Mouse (Mus musculus) thymus, adult 2 months (tissue): Measurements from ENCODE around the gene Rad23a. TPM values are rescaled to one million over a fixed set of nuclear protein-coding genes. Genes with fewer than 3 reads are reported as not detected.
"Not testable (repeated sequence)": the region's sequence is repeated elsewhere in the genome, so short reads cannot be mapped to it uniquely, and the experiment has no call there.

Experiments used
- DNase-seq: peaks from one replicate; pipeline ENCODE4 v3.0.0; 2021
- H3K27ac ChIP-seq: fragments of 200-500 bp; 2 replicates; pipeline ENCODE4 v1.5.1; 2012; ENCODE audit warnings: low read length, control low read depth; ENCODE audit not compliant: control insufficient read depth, insufficient read depth
- H3K27me3 ChIP-seq: fragments of 200-500 bp; 2 replicates; pipeline ENCODE4 v1.6.1; 2012; ENCODE audit warnings: mild to moderate bottlenecking, low read length, moderate library complexity, mixed read lengths; ENCODE audit not compliant: control insufficient read depth, insufficient read depth
- H3K36me3 ChIP-seq: fragments of 200-500 bp; 2 replicates; pipeline ENCODE4 v1.6.1; 2012; ENCODE audit warnings: mild to moderate bottlenecking, low read length, moderate library complexity; ENCODE audit not compliant: control insufficient read depth, insufficient read depth
- H3K4me1 ChIP-seq: fragments of 200-500 bp; replicated peaks from 2 replicates; pipeline ENCODE4 v1.6.1; 2012; ENCODE audit warnings: low read length; ENCODE audit not compliant: control insufficient read depth, insufficient read depth
- H3K4me3 ChIP-seq: fragments of 200-500 bp; 2 replicates; pipeline ENCODE4 v1.5.1; 2012; ENCODE audit warnings: mild to moderate bottlenecking, low read length, control low read depth, moderate library complexity; ENCODE audit not compliant: control insufficient read depth, insufficient read depth
- CTCF ChIP-seq: fragments of 200-500 bp; IDR thresholded peaks from 2 replicates; pipeline ENCODE4 v1.5.1; 2012; ENCODE audit warnings: mild to moderate bottlenecking, control low read depth, low read length, moderate library complexity, borderline replicate concordance; ENCODE audit not compliant: control insufficient read depth, poor library complexity, insufficient read depth; ENCODE audit errors: extremely low read depth
- POLR2A ChIP-seq: fragments of 200-500 bp; IDR thresholded peaks from 2 replicates; pipeline ENCODE4 v1.6.1; 2012; ENCODE audit warnings: mild to moderate bottlenecking, low read length, control low read depth, moderate library complexity; ENCODE audit not compliant: control insufficient read depth, poor library complexity, insufficient read depth; ENCODE audit errors: extremely low read depth
- WGBS: fragments of 180-500 bp; shearing (Covaris S2); methylation state at CpG from one replicate; pipeline ENCODE4 v1.1.7; 2018; 5-methylcytosine and 5-hydroxymethylcytosine counted together
- polyA plus RNA-seq: library from polyadenylated mRNA; depleted of rRNA; stranded (reverse); fragments of >200 nt; gene quantifications from 2 replicates; pipeline ENCODE4 v1.2.3, GENCODE M21; 2012

Gene Rad23a
- polyA plus RNA-seq, 1 experiment: 109 TPM

DNA sequence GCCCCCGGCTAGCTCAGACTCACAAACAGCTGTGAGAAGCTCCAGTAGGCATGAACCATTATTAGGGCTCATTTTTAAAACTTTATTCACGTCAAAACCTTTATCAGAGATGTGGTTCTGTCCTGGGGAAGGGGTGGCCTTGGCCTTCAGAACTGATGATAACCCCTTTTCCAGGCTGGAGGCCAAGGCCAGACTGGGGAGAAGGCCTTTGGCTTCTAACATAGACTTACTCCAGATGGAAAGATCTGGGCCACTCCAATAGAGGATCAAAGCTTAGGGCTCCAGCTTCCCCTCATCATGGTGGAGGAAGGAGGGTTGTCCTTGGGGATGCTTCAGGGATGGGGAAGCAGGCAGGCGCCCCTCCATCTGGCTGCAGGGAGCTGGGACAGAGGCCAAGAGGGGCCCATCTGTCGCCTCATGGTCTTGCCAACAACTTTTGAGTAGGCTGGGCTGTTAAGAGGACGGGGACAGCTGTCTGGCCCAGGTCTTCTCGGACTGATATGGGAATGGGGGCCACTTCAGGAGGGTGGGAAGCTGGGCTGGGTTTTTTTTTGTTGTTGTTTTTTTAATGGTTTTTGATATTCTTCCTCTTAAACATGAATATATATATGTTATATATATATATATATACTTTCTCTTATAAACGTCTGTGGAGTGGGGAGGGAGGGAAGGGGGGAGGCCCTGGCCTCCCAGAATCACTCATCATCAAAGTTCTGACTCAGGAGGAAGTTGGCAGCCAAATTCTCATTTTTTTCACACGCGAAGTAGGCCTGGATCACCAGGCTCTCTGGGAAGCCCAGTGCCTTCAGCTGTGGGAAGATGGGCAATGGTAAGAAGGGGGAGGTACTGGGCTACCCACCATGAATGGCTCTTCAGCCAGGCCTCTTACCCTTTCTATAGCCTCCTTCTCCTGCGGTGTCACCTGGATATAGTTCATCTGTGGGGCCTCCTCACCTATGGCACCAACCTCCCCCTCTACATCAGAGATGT lies 5.3 kb downstream of the Rad23a start:
- 88% methylated on average over 10 of the region's 10 CpGs for WGBS
- peaks cover 5% of the 10 kb centered on the region for H3K4me1 ChIP-seq
- no peak for DNase-seq
- H3K27ac ChIP-seq: no peak overlapping the region
- no peak overlapping the region for H3K4me3 ChIP-seq
- H3K27me3 ChIP-seq: no peaks in the 10 kb centered on the region
- TF ChIP-seq CTCF (no peak), POLR2A (no peak)
- peaks cover 39% of the 10 kb centered on the region for H3K36me3 ChIP-seq

DNA sequence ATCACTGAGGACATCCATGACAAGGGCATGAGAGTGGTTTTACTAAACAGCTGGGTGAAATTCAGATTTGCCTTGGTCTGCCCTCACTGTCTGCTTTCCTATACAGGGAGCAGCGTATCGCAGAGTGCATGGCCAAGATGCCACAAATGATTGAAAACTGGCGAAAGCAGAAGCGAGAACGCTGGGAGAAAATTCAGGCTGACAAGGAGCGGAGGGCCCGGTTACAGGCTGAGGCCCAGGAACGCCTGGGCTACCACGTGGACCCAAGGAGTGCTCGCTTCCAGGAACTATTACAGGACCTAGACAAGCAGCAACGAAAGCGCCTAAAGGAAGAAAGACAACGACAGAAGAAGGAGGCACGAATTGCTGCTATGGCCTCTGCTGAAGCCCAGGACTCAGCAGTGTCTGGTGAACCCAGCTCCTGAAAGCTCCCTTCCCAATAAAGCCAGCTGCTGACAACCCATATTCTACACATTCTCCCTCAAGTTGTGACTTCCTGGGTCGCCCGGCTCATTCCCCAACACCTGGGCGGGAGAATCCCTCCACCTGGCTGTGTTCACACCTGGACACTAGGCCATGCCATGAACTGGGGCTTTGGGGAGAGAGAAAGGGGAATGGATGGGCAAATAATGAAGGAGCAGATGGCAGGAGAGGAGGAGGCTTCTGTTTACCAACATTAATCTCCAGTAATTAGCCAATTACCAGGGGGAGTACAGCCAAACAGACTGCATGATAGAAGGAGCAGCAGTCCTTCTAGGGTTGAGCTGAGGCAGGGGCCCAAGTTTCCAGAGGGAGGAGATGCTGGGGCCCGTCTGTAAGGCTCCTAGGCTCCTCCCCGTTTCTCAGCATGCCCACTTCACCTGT lies 6.2 kb downstream of the Rad23a start:
- DNase-seq: no peak
- TF ChIP-seq POLR2A (no peak), CTCF (no peak)
- Histone ChIP-seq H3K36me3 (peaks cover 39% of the 10 kb centered on the region), H3K4me3 (no peak overlapping the region), H3K4me1 (peaks cover 2% of the 10 kb centered on the region), H3K27me3 (no peaks in the 10 kb centered on the region), H3K27ac (no peak overlapping the region)
- WGBS: 93% methylated on average over 19 of the region's 19 CpGs

DNA sequence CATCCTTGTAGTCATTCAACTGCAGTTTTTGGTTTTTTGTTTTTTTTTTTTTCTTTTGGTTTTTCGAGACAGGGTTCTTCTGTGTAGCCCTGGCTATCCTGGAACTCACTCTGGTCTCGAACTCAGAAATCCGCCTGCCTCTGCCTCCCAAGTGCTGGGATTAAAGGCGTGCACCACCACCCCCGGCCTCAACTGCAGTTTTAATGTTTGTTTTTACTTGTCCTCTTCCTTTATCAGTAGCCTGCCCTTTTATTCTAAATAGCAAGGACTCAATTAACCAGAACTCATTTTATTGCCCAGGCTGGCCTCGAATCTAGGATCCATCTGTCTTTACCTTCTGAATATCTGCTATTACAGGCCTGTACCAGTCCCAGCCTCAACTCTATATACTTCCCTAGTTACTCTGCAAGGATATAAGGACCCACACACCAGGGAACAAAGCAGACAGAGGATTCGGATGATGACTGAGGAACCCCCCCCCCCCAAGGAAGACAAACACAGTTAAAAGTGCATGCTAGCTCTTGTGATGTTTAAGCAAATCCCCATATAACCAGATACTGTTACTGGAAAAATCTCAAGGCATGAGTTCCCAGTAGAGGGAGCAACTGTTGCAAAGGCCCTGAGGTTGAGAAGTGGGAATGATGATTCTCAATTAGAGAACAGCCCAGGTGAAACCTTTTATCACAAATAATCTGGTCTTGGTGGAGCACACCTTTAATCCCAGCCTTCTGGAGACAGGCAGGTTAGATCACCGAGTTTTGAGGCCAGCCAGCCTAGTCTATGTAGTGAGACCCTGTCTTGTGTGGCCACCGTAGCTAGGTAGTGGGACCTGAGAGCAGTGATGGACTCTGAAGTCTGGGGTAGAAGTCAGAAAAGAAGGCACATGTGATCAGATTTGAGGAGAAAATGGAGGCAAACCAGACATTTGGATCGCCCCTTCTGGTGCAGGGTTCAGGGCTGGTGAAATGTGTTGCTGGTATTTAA lies 7.4 kb downstream of the Rad23a start:
- no peaks in the 10 kb centered on the region for H3K27me3 ChIP-seq
- H3K36me3 ChIP-seq: peaks cover 35% of the 10 kb centered on the region
- peak overlapping the region; percentile 93 for H3K4me3 ChIP-seq
- peaks cover 2% of the 10 kb centered on the region for H3K4me1 ChIP-seq
- WGBS: 39% methylated on average over 10 of the region's 10 CpGs
- TF ChIP-seq CTCF (no peak), POLR2A (no peak)
- no peak overlapping the region for H3K27ac ChIP-seq
- DNase-seq: no peak

DNA sequence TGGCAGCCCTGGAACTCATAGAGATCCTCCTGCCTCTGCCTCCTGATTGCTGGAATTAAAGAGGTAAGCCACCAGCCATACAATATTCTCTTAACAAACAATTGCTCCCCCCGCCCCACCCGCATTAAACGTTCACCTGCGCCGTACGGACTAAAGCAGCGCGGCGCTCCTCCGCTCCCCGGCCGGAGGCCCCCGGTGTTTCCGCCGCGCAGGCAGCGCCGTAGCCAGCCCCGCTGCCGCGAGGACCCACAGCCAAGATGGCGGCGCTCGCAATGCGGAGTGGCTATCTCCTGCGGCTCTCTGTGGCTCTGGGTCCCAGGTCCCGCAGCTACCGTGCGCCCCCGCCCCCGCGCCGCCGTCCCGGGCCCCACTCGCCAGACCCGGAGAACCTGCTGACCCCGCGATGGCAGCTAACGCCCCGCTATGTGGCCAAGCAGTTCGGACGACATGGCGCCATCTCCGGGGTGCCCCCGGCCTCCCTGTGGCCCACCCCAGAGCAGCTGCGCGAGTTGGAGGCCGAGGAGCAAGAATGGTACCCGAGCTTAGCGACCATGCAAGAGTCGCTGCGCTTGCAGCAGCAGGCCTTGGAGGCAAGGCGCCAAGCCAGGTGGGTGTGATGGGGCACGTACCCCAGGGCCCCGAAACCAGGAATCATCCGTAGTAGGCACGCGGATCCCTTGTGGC lies 8.3 kb downstream of the Rad23a start:
- TF ChIP-seq POLR2A (peak; percentile 90), CTCF (no peak)
- H3K4me1 ChIP-seq: peaks cover 2% of the 10 kb centered on the region
- no peaks in the 10 kb centered on the region for H3K27me3 ChIP-seq
- H3K27ac ChIP-seq: peak overlapping the region; percentile 5; the same call in 1 of the 2 replicates
- H3K4me3 ChIP-seq: peak overlapping the region; percentile 93
- peaks cover 28% of the 10 kb centered on the region for H3K36me3 ChIP-seq
- under 1% methylated on average over 59 of the region's 59 CpGs for WGBS
- peak; percentile 90 for DNase-seq

DNA sequence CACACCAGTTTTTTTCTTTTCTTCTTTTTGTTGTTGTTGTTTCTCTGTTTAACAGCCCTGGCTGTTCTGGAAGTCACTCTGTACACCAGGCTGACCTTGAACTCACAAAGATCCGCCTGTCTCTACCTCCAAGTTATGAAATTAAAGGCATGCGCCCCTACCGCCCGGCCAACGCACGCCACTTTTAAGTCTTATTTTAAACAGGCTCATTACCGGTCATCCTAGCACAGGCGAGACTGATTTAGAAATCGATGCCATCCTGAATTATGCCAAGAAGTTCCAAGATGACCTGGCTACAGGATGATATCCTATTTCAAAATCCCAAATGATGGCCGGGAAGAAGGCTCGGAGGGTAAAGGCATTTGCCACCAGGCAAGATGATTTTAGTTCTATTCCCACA lies 9.0 kb downstream of the Rad23a start, which contains the start of gene Gadd45gip1:
Gene Gadd45gip1 (plus strand): TSS at position 33 of the 400 bp plus-strand sequence.
- WGBS: 17% methylated on average over 11 of the region's 11 CpGs
- DNase-seq: peak; percentile 51
- TF ChIP-seq CTCF: no peak
- TF ChIP-seq POLR2A: no peak

DNA sequence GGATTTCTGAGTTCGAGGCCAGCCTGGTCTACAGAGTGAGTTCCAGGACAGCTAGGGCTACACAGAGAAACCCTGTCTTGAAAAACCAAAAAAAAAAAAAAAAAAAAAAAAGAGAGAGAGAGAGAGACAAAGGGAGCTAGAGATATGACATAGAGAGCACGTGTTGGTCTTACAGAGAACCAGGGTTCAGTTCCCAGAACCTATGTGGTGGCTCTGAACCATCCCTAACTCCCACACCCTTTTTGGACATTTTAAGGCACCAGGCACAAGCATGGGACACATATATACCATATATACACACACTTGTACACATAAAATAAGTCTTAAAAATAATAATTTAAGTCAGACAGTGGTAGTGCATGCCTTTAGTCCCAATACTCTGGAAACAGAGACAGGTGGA lies 13.9 kb downstream of the Rad23a start:
- 71% methylated on average over 2 of the region's 2 CpGs for WGBS
- H3K36me3 ChIP-seq: not testable (repeated sequence)

More for the DNA sequence above, 9.0 kb downstream of the Rad23a start, which contains the start of gene Gadd45gip1:
- peaks cover 2% of the 10 kb centered on the region for H3K4me1 ChIP-seq
- H3K4me3 ChIP-seq: peak within 1 kb of the TSS; percentile 93
- H3K27me3 ChIP-seq: no peaks in the 10 kb centered on the region
- H3K27ac ChIP-seq: peak within 1 kb of the TSS; percentile 5; the same call in 1 of the 2 replicates
- H3K36me3 ChIP-seq: peaks cover 27% of the 10 kb centered on the region

More for the DNA sequence above, 13.9 kb downstream of the Rad23a start:
- H3K27ac ChIP-seq, H3K4me3 ChIP-seq, H3K27me3 ChIP-seq, DNase-seq: not testable (repeated sequence)
- H3K4me1 ChIP-seq: peaks cover 12% of the 10 kb centered on the region
